Mouse (Mus musculus) monocyte, adult 2 months (primary cell): ENCODE results near the gene Ildr1.
A peak's percentile ranks its signal among the peaks of the same experiment; 100 is the strongest.

Source experiments
- DNase-seq, 2 experiments: peaks; one replicate each; pipeline ENCODE4 v3.0.0; 2022; ENCODE audit warnings: low spot score in 2 of 2, low read depth in 1 of 2

Ildr1 gene

DNA sequence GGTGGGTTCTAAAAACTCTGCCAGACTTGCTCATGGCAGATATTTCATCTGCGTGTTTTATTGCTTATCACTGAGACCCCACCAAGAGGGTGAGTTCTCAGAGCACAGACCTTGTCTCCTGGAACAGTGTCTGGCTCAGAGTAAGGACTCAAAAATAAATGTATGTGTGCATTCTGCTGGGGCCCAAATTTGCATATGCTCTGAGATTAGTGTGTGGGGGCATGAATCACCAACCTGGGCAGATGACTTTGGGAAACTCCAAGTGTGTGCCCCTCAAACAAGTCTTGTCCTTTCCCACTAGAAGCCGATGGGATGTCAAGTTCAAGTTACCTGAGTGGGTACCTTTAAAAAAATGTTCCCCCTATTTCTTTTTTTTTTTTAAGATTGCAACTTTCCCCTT lies 6.7 kb downstream of the Ildr1 start:
- DNase-seq: no peak

DNA sequence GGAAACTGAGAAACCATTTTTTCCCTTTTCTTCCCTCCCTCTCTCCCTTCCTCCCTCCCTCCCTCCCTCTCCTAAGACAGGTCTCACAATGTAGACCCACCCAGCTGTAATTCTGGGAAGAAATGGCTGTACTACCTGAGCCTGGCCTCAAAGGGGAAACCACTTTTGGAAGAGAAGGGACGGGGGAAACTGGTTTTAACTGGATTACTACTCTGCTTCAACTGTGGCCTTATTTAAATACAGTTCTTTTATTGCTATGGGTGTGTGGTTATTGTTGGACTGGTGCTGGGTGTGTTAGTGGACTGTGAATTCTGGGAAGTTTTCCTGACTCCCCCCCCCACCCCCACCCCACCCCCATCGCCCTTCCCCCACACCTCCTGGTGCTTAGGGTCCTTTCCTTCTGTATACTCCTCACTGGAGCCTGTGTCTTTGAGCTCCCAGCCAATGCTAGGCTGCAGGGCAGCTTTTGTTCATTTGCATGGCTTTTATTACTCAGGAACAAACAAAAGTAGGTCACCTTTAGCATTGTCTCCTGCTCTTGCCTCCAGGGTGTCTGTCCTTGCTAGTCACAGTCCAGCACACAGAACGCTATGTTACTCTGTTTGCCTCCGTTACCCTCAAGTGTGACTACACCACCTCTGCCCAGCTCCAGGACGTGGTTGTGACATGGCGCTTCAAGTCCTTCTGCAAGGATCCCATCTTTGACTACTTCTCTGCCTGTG lies 14.1 kb downstream of the Ildr1 start:
- no peak for DNase-seq

DNA sequence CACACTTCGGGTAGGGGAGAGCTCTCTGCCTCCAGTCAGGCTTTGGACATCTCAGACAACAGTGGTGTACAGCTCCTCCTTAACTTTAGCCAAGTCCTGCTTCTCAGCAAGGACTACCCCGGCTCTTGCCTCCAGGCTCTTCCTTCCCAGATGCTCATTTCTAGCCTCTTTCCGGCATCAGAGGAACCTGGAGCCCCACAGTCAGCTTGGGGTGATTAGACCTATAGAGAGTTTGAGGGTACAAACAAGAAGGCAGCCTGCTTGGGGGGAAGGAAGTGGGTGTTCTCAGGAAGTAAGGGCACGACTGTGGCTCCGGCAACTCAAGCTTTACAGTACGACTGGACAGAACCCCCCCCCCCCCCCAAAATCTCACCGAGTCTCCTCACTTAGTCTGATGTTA lies 15.0 kb downstream of the Ildr1 start:
- DNase-seq: no peak

DNA sequence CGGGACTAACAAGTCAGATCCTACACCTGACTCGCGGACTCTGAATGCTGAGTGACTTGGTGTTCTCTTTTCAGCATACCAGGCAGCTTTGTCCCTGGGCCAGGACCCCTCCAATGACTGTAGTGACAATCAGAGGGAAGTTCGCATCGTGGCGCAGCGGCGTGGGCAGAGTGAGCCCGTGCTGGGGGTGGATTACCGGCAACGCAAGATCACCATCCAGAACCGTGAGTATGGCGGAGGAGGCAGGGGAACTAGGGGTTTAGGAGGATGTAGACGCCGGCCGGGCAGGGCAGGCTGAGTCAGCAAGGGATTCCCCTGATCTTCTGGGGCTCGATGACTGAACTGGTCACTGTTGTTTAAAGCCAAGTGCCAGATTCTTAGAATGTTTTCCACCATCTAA lies 15.6 kb downstream of the Ildr1 start:
- peak; percentile 48 to 78 for DNase-seq

- DNase-seq: no peak
Observed at GRCm38 (mm10) chr16:36710794-36711193, 17.0 kb downstream of the Ildr1 start.

GRCm38 (mm10) chr16:36711760-36712159 lies 18.0 kb downstream of the Ildr1 start:
- peak; percentile 69 to 81 for DNase-seq

DNA sequence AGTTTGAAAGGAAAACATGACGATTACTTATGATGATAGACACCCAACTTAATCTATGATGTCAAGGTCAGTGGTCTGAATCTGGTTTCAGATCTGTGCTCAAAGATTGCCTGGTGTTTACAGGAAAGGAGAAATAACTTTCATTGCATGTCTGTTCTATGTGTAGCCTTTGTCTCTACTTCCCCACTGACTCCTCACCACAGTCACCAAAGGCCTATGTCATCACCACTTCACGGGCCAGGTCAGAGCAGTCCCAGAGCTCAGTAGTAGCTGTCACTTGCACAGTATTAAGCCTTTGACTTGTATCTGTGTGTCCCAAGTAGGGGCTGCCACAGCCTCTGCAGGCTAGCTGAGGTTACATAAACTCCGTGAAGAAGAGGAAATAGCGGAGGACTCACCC lies 23.7 kb downstream of the Ildr1 start:
- DNase-seq: peak; percentile 39 to 71

GRCm38 (mm10) chr16:36718637-36719036 lies 24.9 kb downstream of the Ildr1 start:
- DNase-seq: no peak

DNA sequence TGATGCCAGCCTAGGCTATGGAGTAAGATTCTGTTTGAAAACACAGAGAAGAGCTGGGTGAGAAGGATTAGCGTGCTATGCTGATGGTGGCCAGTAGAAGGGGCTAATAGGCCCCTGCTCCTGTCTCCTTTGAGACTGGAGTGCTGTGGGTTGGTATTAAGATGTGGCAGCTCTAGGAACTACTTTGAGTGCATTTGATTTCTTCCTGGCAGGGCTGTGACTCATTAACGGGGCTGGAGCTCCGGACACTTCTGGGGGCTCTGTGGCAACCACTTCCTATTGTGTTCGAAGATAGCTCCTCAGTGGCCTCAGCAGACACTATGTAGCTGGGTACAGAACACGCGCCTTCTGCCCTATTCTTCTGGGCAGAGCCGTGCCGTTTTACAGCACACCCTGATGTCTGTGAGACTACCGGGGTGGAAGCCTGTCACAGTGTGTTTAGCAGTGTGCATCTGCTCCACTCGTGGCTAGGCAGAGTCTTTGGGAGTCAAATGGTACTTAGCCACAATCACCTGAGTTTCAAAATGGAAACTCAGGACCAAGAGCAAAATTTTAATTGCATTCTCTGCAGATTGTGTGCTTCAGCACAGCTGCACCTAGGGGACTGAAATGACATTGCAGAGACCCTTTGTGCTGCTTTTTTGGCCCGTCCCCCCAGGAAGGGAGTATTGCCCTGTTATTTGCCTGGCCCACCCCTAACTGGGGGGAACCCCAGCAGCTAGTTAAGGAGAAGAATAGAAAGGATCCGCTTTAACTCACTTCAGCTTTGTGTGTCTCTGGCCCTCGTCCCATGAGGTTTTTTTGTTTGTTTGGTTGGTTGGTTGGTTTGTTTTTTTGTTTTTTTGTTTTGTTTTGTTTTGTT lies 26.6 kb downstream of the Ildr1 start:
- DNase-seq: no peak

DNA sequence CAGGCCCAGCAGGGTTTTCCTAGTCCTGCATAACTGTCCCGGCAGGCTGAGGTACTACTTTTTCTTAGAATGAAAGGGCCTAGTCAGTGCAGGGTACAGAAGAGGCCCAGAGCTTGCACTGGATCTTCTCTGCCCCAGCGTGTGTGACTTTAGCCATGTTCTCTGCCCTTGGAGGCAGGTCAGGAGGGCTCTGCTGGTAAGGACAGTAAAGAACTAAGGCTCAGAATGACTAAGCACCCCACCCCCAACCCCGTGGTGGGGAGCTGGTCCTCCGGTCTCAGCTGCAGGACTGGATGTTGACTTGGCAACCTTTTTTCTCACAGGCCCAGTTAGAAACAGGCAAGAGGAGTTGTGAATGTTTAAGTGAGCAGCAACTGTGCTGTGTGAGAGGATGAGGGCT lies 29.0 kb downstream of the Ildr1 start:
- DNase-seq: no peak

- no peak for DNase-seq
Observed at GRCm38 (mm10) chr16:36723880-36724443, 30.2 kb downstream of the Ildr1 start.

DNA sequence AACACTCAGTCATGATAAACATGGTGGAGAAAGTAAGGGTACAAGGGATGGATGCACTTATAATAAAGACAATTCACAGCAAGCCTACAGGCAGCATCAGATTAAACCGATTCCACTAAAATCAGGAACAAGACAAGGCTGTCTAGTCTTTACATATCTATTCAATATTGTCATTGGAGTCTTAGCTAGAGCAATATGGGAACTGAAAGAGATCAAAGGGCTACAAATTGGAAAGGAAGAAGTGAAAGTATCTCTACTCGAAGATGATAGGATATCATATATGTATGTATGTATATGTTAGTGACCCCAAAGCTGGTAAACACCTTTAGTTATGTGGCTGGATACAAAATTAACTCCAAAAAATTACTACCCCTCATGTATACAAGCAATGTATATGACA lies 35.2 kb downstream of the Ildr1 start:
- DNase-seq: no peak

- no peak for DNase-seq
Observed at GRCm38 (mm10) chr16:36732572-36732971, 38.8 kb downstream of the Ildr1 start.

DNA sequence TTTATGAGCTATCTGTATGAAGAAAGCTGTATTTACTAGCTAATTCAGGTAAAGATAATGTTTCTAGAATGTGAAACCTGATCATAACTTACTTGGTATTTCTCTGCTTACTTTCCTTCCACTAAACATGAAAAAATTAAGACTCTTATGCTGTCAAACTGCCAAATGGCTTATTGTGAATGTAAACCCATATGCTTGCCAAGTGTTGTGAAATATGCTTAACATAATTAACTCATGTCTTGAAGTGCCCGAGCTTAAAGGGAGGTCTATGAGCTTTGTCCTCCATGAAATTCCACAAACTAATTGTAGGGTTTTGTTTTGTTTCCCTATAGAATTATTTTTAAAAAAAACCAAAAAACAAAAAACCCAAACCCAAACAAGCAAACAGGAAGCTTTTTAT lies 40.0 kb downstream of the Ildr1 start:
- DNase-seq: no peak

GRCm38 (mm10) chr16:36735421-36735820 lies 41.6 kb downstream of the Ildr1 start:
- DNase-seq: no peak

- no peak for DNase-seq
Observed at GRCm38 (mm10) chr16:36739404-36739930, 45.7 kb downstream of the Ildr1 start.

- no peak for DNase-seq
Observed at GRCm38 (mm10) chr16:36743580-36743979, 49.8 kb downstream of the Ildr1 start.

GRCm38 (mm10) chr16:36747068-36747467 lies 53.3 kb downstream of the Ildr1 start:
- DNase-seq: no peak

DNA sequence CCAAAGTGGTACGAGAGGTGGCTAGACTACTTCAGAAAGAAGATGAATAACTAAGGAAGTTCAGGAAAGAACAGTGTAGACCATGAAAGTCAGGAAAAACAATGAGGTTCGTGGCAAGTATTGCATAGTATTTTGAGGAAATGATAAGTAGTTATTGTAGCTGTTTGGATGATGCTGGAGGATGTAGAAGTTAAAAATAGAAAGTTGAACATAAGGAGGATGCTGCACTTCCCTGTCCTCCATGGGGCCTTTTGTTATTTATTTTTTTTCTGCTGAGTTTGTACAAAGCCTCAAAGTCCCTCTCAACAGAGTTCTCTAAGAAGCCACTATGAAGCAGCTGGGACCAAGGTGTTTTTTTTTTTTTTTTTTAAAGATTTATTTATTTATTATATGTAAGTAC lies 54.0 kb downstream of the Ildr1 start:
- no peak for DNase-seq

DNA sequence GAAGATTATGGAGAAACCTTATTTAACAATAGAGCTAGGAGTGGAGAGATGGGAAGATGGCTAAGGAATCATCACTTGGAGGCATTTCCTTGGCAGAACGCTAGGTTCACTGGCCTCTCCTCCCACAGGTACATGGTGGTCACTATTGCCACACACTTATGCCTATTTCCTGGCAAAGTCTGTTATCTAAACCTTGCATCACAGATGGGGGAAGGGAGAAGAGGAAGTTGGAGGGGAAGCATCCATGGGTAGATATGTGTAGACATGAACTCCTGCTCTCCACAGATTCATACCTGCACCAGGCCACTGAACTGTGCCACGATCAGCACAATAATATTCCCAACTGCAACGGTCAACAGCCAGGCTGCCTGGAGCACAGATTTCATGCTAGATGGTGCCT lies 58.2 kb downstream of the Ildr1 start:
- DNase-seq: no peak

GRCm38 (mm10) chr16:36770191-36770771 lies 76.5 kb downstream of the Ildr1 start:
- DNase-seq: no peak

GRCm38 (mm10) chr16:36770830-36771229 lies 77.1 kb downstream of the Ildr1 start:
- DNase-seq: no peak
